Comparison of ENCODE assay signal across 1 mouse cellular context in the genomic region with DNA sequence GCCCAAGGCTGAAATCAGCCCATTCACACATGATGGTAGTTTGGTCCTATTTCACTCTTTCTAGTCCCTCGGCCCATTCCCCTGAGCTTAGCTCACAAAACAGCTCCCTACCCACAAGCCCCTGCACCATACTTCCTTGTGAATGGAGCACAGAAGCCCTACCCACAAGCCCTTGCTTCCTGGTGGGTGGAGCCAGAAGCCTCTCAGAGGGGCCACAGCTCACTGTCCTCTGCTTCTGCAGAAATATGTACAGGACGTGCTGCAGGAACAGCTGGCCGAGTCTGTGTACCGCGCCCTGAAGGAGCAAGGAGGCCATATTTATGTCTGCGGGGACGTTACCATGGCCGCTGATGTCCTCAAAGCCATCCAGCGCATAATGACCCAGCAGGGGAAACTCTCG.
TF ChIP-seq lines count a peak whose summit lies in the region.

No protein-coding gene starts in this region.

TF ChIP-seq in CH12.LX, 34 proteins besides CTCF, POLR2A, EP300 and RAD21 (continued from another document):
- TF ChIP-seq MAX (IDR thresholded peaks at IDR 0.05; ENCODE audit: low read length) (no peak), BHLHE40 (IDR thresholded peaks at IDR 0.05; ENCODE audit: low read depth, low read length) (no peak), JUN (IDR thresholded peaks at IDR 0.05; ENCODE audit: insufficient read depth, low read depth, low read length) (no peak), NELFE (IDR thresholded peaks at IDR 0.05; ENCODE audit: low read depth, low read length) (peak; percentile 88), GABPA (IDR thresholded peaks at IDR 0.05; ENCODE audit: insufficient replicate concordance, low read depth, low read length) (no peak), NRF1 (IDR thresholded peaks at IDR 0.05; ENCODE audit: low read depth, low read length) (0 out of 2 replicates have a peak, but pooled peaks have one; percentile 32), SIN3A (IDR thresholded peaks at IDR 0.05; ENCODE audit: low read length) (peak; percentile 80), MAFK (IDR thresholded peaks at IDR 0.05; ENCODE audit: insufficient replicate concordance, low read length) (no peak), SMC3 (IDR thresholded peaks at IDR 0.05; ENCODE audit: low read depth, low read length) (no peak), HCFC1 (IDR thresholded peaks at IDR 0.05; ENCODE audit: low read depth, low read length) (peak; percentile 77), ZNF384 (IDR thresholded peaks at IDR 0.05; ENCODE audit: low read depth, low read length) (no peak), PAX5 (IDR thresholded peaks at IDR 0.05; ENCODE audit: low read length) (no peak), KAT2A (IDR thresholded peaks at IDR 0.05; ENCODE audit: insufficient replicate concordance, low read length) (0 out of 2 replicates have a peak, but pooled peaks have one; percentile 62), TCF12 (IDR thresholded peaks at IDR 0.05; ENCODE audit: low read depth, low read length) (peak; percentile 82), ZC3H11A (IDR thresholded peaks at IDR 0.05; ENCODE audit: low read depth, low read length) (no peak), USF2 (conservative IDR thresholded peaks at IDR 0.05; ENCODE audit: low read depth, low read length) (no peak), MYC (IDR thresholded peaks at IDR 0.05; ENCODE audit: low read depth, low read length) (no peak), POLR2AphosphoS2 (IDR thresholded peaks at IDR 0.05; ENCODE audit: low read depth, low read length) (peak; percentile 70; the same call in 1 of the 2 replicates), ELF1 (IDR thresholded peaks at IDR 0.05; ENCODE audit: low read depth, low read length) (peak; percentile 95)
